Mouse (Mus musculus) lung, adult 2 months (tissue): ENCODE measurements around the gene Krtdap. TPM values are rescaled to one million over a fixed set of nuclear protein-coding genes. Genes with fewer than 3 reads are reported as not detected.

ENCODE experiments used
- DNase-seq: peaks from one replicate; pipeline ENCODE4 v3.0.0; 2022
- H3K4me1 ChIP-seq: fragments of 200-500 bp; 2 replicates; pipeline ENCODE4 v1.6.1; 2011; ENCODE audit warnings: low read length; ENCODE audit not compliant: control insufficient read depth, insufficient read depth
- H3K4me3 ChIP-seq: fragments of 200-500 bp; replicated peaks from 2 replicates; pipeline ENCODE3; 2011; ENCODE audit warnings: low read depth, mild to moderate bottlenecking, control low read depth, low read length; ENCODE audit errors: extremely low read depth
- CTCF ChIP-seq: fragments of 200-500 bp; IDR thresholded peaks from 2 replicates; pipeline ENCODE4 v1.5.1; 2011; ENCODE audit warnings: mild to moderate bottlenecking, low read length, control low read depth; ENCODE audit not compliant: insufficient read depth
- POLR2A ChIP-seq: fragments of 200-500 bp; IDR thresholded peaks from 2 replicates; pipeline ENCODE4 v1.6.1; 2011; ENCODE audit warnings: low read depth, mild to moderate bottlenecking, control low read depth, low read length, borderline replicate concordance; ENCODE audit errors: extremely low read depth
- WGBS: fragments of 180-500 bp; shearing (Covaris S2); methylation state at CpG from one replicate; pipeline ENCODE4 v1.1.7; 2018; 5-methylcytosine and 5-hydroxymethylcytosine counted together
- polyA plus RNA-seq: library from polyadenylated mRNA; depleted of rRNA; stranded (reverse); fragments of >200 nt; gene quantifications from 2 replicates; pipeline ENCODE4 v1.2.3, GENCODE M21; 2012

The Krtdap gene
- polyA plus RNA-seq, 1 experiment: 307 TPM

GRCm38 (mm10) chr7:30763456-30763855 lies 24.2 kb upstream of the Krtdap start, which contains the start of gene Dmkn:
Gene Dmkn, plus strand, starts transcription at chr7:30763756.
- H3K4me3 ChIP-seq: no peak within 1 kb of the TSS
- WGBS: 57% methylated on average over 5 of the region's 5 CpGs
- H3K4me1 ChIP-seq: no peaks in the 10 kb centered on the region
- DNase-seq: no peak
- TF ChIP-seq CTCF (no peak), POLR2A (no peak)

GRCm38 (mm10) chr7:30765173-30765572 lies 22.5 kb upstream of the Krtdap start:
- TF ChIP-seq POLR2A (no peak), CTCF (no peak)
- WGBS: 45% methylated on average over 11 of the region's 11 CpGs
- H3K4me1 ChIP-seq: no peaks in the 10 kb centered on the region
- no peak overlapping the region for H3K4me3 ChIP-seq
- no peak for DNase-seq

GRCm38 (mm10) chr7:30766408-30766807 lies 21.3 kb upstream of the Krtdap start:
- TF ChIP-seq CTCF: no peak
- TF ChIP-seq POLR2A: no peak
- H3K4me3 ChIP-seq: no peak overlapping the region
- 88% methylated on average over 4 of the region's 4 CpGs for WGBS
- H3K4me1 ChIP-seq: no peaks in the 10 kb centered on the region
- DNase-seq: no peak

GRCm38 (mm10) chr7:30769236-30769635 lies 18.5 kb upstream of the Krtdap start:
- 31% methylated on average over 9 of the region's 9 CpGs for WGBS
- no peak for TF ChIP-seq POLR2A
- no peak for TF ChIP-seq CTCF
- H3K4me1 ChIP-seq: no peaks in the 10 kb centered on the region
- no peak for DNase-seq
- H3K4me3 ChIP-seq: no peak overlapping the region

- Histone ChIP-seq H3K4me1 (no peaks in the 10 kb centered on the region), H3K4me3 (no peak overlapping the region)
- peak; percentile 13 for DNase-seq
- WGBS: 70% methylated on average over 9 of the region's 9 CpGs
- TF ChIP-seq POLR2A: no peak
- TF ChIP-seq CTCF: no peak
These were observed 11.6 kb upstream of the Krtdap start for GRCm38 (mm10) chr7:30776104-30776503.

GRCm38 (mm10) chr7:30777081-30777579 lies 10.6 kb upstream of the Krtdap start:
- DNase-seq: no peak
- 50% methylated on average over 7 of the region's 7 CpGs for WGBS
- no peak overlapping the region for H3K4me3 ChIP-seq
- TF ChIP-seq POLR2A (no peak), CTCF (no peak)
- no peaks in the 10 kb centered on the region for H3K4me1 ChIP-seq

GRCm38 (mm10) chr7:30777911-30778310 lies 9.8 kb upstream of the Krtdap start:
- no peak for DNase-seq
- TF ChIP-seq POLR2A: no peak
- TF ChIP-seq CTCF: no peak
- Histone ChIP-seq H3K4me3 (no peak overlapping the region), H3K4me1 (no peaks in the 10 kb centered on the region)
- WGBS: 54% methylated on average over 1 of the region's 1 CpGs

- 66% methylated on average over 4 of the region's 4 CpGs for WGBS
- Histone ChIP-seq H3K4me3 (no peak overlapping the region), H3K4me1 (no peaks in the 10 kb centered on the region)
- no peak for TF ChIP-seq POLR2A
- TF ChIP-seq CTCF: peak; percentile 48
- no peak for DNase-seq
These were observed 5.9 kb upstream of the Krtdap start for GRCm38 (mm10) chr7:30781792-30782191.

- H3K4me1 ChIP-seq: no peaks in the 10 kb centered on the region
- 57% methylated on average over 3 of the region's 3 CpGs for WGBS
- TF ChIP-seq POLR2A (no peak), CTCF (no peak)
- no peak for DNase-seq
- H3K4me3 ChIP-seq: no peak overlapping the region
These were observed 5.0 kb upstream of the Krtdap start for GRCm38 (mm10) chr7:30782658-30783057.

- no peaks in the 10 kb centered on the region for H3K4me1 ChIP-seq
- WGBS: 32% methylated on average over 1 of the region's 1 CpGs
- no peak for DNase-seq
- no peak for TF ChIP-seq POLR2A
- no peak for TF ChIP-seq CTCF
- H3K4me3 ChIP-seq: no peak overlapping the region
These were observed 2.5 kb upstream of the Krtdap start for GRCm38 (mm10) chr7:30785154-30785553.
